Mouse (Mus musculus) heart, embryonic 10.5 days (tissue): ENCODE results near the gene Cd52. TPM values are rescaled to one million over a fixed set of nuclear protein-coding genes. Genes with fewer than 3 reads are reported as not detected.

Source experiments
- DNase-seq: peaks from one replicate; pipeline ENCODE4 v3.0.0-alpha.2; 2017; ENCODE audit warnings: low spot score
- H3K27ac ChIP-seq: fragments of 300-500 bp; sonication (generic); 2 replicates; pipeline ENCODE4 v1.5.1; 2016; ENCODE audit warnings: mild to moderate bottlenecking
- H3K27me3 ChIP-seq: fragments of 300-500 bp; sonication (generic); 2 replicates; pipeline ENCODE4 v1.6.1; 2016; ENCODE audit warnings: mild to moderate bottlenecking; ENCODE audit not compliant: poor library complexity, insufficient read depth, severe bottlenecking
- H3K36me3 ChIP-seq: fragments of 300-500 bp; sonication (generic); 2 replicates; pipeline ENCODE4 v1.6.1; 2016; ENCODE audit warnings: mild to moderate bottlenecking, moderate library complexity
- H3K4me1 ChIP-seq: fragments of 300-500 bp; sonication (generic); 2 replicates; pipeline ENCODE4 v1.6.1; 2016; ENCODE audit warnings: mild to moderate bottlenecking
- H3K4me3 ChIP-seq: fragments of 300-500 bp; sonication (generic); 2 replicates; pipeline ENCODE4 v1.5.1; 2016; ENCODE audit warnings: mild to moderate bottlenecking, moderate library complexity
- H3K9me3 ChIP-seq: fragments of 300-500 bp; sonication (generic); 2 replicates; pipeline ENCODE4 v1.6.1; 2016; ENCODE audit warnings: mild to moderate bottlenecking, moderate library complexity
- WGBS: fragments of 180-500 bp; shearing (Covaris S2); methylation state at CpG from one replicate; pipeline ENCODE4 v1.1.7; 2016; 5-methylcytosine and 5-hydroxymethylcytosine counted together
- polyA plus RNA-seq: library from polyadenylated mRNA; unstranded; fragments of >200 nt; fragmentation: Nextera tagmentation; extraction: Ambion mirVana; gene quantifications from 2 replicates; pipeline ENCODE4 v1.2.1, GENCODE M21; 2016

The Cd52 gene
- polyA plus RNA-seq, 1 experiment from 2014 or later: 4.2 TPM

DNA sequence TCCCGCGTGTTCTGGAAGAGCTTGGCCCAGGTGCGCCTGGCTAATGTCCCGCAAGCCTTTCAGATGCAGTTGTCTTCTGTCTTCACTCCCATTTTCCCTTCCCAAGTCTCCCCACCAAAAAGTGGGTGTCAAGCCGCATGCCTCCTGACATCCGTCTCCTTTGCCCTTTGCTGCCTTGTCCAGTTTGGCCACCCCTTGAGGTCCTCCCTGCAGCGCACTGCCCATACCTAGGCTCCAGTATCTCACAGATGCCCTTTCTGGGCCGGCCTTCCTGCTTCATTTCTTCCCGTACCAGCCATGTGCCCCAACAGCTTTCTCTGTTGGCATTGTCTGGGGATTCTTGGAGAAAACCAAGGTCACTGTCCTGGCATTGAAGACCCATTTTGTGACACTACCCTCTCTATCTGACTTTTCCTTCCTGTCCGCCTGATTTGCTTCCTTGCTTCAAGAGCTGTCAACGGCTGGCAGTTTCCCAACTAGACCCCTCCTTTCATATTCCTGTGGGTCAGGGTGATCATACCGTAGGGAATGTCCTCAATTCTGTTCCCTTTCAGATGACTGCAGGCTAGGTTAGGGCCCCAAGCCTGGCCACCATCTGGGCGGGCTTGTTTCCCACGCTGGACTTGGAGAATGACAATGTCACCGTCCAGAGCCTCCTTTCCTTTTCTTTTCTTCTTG is 30.6 kb upstream of the Cd52 start:
- Histone ChIP-seq H3K27me3 (no peaks in the 10 kb centered on the region), H3K4me1 (peaks cover 58% of the 10 kb centered on the region)

DNA sequence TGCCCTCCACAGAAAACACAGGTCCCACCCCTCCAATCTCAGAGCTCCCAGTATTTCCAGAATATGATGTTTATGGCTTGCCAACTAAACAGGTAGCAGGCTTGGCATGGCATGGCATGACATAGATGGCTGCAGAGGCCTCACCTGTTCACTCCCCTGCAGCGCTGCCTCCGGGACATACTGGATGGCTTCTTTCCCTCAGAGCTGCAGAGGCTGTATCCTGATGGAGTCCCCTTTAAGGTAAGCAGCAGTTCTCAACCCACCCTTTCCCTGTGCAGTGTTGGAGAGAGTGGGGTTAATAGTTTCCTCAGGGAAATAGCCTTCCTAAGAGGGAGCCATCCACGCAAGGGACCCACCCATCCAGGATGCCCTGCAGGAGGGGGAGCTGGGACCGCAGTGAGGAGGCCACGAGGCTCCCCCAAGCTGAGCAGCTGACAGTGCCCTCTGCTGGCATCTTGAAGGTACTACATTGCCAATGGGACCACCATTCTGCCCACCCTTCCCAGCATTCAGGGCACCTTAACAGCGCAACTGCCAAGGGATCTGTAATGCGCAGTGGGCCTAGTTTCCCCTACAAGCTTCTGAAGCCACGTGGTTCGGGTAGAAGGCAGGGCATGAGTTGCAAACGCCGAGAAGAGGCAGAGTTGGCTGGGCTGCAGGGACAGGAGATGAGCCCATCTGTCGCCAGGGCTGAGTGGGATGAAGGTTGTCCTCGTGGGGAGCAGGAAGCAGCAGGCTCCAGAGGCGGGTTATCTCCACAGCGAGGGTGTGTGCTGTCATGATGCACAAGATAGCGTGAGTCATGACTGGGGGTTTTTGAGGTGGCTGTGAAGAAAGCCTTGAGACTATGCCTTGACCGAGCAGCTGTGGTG is 29.0 kb upstream of the Cd52 start:
- 21% methylated on average over 17 of the region's 17 CpGs for WGBS
- DNase-seq: no peak
- Histone ChIP-seq H3K27me3 (no peaks in the 10 kb centered on the region), H3K9me3 (no peaks in the 10 kb centered on the region), H3K36me3 (peaks cover 11% of the 10 kb centered on the region; the same call in 1 of the 2 replicates), H3K4me1 (peaks cover 49% of the 10 kb centered on the region), H3K27ac (no peak overlapping the region), H3K4me3 (no peak overlapping the region)

More for the DNA sequence above, 30.6 kb upstream of the Cd52 start:
- DNase-seq: no peak
- WGBS: 84% methylated on average over 15 of the region's 15 CpGs
- Histone ChIP-seq H3K9me3 (no peaks in the 10 kb centered on the region), H3K4me3 (no peak overlapping the region), H3K36me3 (peaks cover 14% of the 10 kb centered on the region), H3K27ac (no peak overlapping the region)

GRCm38 (mm10) chr4:134123147-134123546 is 28.3 kb upstream of the Cd52 start:
- no peak for DNase-seq
- no peak overlapping the region for H3K4me3 ChIP-seq
- H3K9me3 ChIP-seq: no peaks in the 10 kb centered on the region
- peaks cover 11% of the 10 kb centered on the region; the same call in 1 of the 2 replicates for H3K36me3 ChIP-seq
- H3K27ac ChIP-seq: no peak overlapping the region
- no peaks in the 10 kb centered on the region for H3K27me3 ChIP-seq
- 92% methylated on average over 6 of the region's 6 CpGs for WGBS
- peaks cover 52% of the 10 kb centered on the region for H3K4me1 ChIP-seq

DNA sequence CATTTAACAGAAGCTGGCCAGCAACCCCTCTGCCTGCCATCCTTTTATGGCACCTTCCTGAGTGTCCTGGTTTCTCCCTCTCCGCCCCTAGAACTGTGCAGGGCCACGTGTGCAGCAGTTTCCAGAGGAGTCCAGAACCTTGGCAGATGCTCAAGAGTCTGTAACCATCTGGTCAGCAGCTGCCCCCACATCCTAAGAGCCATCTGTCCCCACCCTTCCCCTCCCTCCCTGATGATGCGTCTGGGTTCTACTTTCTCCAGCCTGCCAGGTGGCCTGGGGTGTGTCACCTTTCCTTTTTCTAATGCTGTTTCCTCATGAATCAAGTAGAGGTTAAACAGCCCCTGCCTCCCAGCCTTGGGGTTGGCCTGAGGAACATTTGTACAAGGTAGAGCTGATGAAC is 27.4 kb upstream of the Cd52 start:
- H3K9me3 ChIP-seq: no peaks in the 10 kb centered on the region
- no peak for DNase-seq
- WGBS: 60% methylated on average over 3 of the region's 3 CpGs
- peaks cover 11% of the 10 kb centered on the region; the same call in 1 of the 2 replicates for H3K36me3 ChIP-seq
- no peak overlapping the region for H3K27ac ChIP-seq
- H3K27me3 ChIP-seq: no peaks in the 10 kb centered on the region
- peaks cover 45% of the 10 kb centered on the region for H3K4me1 ChIP-seq
- no peak overlapping the region for H3K4me3 ChIP-seq

DNA sequence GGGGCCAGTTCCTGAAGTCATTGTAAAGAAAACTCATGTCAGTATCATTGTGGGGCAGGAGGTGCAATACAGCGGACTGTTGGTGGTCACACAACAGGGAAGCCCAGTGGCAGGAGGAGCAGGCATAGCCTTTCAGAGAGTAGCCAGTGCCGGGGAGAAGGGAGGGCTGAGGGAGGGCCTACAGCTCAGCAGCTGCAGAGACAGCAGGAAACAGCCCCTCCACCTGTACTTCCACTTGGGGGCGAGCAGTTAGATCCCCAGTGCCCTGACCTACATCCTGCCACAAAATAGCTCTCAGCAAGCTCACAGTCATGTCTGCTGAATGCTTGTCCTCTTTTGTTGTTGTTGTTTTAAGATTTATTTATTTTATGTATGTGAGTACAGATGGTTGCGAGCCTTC is 26.7 kb upstream of the Cd52 start:
- Histone ChIP-seq H3K9me3 (no peaks in the 10 kb centered on the region), H3K4me3 (no peak overlapping the region), H3K27ac (no peak overlapping the region), H3K27me3 (no peaks in the 10 kb centered on the region), H3K4me1 (peaks cover 38% of the 10 kb centered on the region), H3K36me3 (peaks cover 7% of the 10 kb centered on the region; the same call in 1 of the 2 replicates)
- 53% methylated on average over 4 of the region's 4 CpGs for WGBS
- DNase-seq: no peak

DNA sequence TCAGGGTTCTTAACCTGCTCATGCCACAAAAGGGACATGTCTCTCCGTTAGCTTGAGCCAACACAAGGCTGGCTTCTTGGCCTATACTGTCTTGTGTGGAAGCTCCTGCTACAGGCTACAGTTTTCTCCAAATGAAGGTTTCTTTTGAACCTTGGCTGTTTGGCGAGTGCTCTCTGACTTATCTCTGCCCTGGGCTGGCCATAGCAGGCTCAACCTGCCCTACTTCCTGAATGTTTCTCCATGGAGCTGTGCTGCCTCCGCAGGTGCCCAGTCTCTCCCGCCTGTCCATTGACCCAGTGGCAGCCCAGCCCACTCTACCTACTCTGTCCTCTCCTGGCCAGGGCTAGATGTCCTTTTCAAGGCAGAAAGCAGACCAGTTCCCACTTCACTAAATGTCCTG is 26.0 kb upstream of the Cd52 start:
- Histone ChIP-seq H3K4me1 (peaks cover 33% of the 10 kb centered on the region), H3K9me3 (no peaks in the 10 kb centered on the region), H3K27ac (no peak overlapping the region), H3K36me3 (peaks cover under 1% of the 10 kb centered on the region; the same call in 1 of the 2 replicates), H3K27me3 (no peaks in the 10 kb centered on the region), H3K4me3 (no peak overlapping the region)
- DNase-seq: no peak
- WGBS: 74% methylated on average over 4 of the region's 4 CpGs

- Histone ChIP-seq H3K9me3 (no peaks in the 10 kb centered on the region), H3K27ac (no peak overlapping the region), H3K4me1 (peaks cover 38% of the 10 kb centered on the region), H3K27me3 (no peaks in the 10 kb centered on the region), H3K36me3 (no peaks in the 10 kb centered on the region), H3K4me3 (no peak overlapping the region)
- 81% methylated on average over 6 of the region's 6 CpGs for WGBS
- DNase-seq: no peak
These were observed 25.4 kb upstream of the Cd52 start for GRCm38 (mm10) chr4:134120192-134120805.

DNA sequence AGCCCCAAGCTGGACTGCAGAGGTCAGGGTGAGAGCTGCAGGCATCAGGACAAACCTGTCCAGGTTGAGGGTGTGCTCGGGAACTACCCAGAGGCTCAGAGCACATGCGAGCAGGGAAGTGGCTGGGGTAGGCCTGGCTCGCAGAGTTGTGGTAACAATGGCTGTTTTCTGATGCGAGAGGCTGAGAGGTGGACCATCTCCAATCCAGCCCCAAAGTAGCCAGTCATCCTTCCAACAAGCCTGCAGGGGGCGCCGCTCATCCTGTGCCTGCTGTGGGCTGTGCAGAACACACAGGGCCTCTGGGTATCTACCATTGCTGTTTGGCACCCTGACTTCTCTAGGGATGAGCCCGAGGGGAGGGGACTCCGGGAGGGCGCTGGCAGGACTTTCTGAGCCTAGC is 24.8 kb upstream of the Cd52 start:
- H3K27me3 ChIP-seq: no peaks in the 10 kb centered on the region
- 62% methylated on average over 9 of the region's 9 CpGs for WGBS
- H3K4me3 ChIP-seq: no peak overlapping the region
- no peaks in the 10 kb centered on the region for H3K9me3 ChIP-seq
- H3K4me1 ChIP-seq: peaks cover 38% of the 10 kb centered on the region
- H3K36me3 ChIP-seq: no peaks in the 10 kb centered on the region
- no peak overlapping the region for H3K27ac ChIP-seq
- no peak for DNase-seq

DNA sequence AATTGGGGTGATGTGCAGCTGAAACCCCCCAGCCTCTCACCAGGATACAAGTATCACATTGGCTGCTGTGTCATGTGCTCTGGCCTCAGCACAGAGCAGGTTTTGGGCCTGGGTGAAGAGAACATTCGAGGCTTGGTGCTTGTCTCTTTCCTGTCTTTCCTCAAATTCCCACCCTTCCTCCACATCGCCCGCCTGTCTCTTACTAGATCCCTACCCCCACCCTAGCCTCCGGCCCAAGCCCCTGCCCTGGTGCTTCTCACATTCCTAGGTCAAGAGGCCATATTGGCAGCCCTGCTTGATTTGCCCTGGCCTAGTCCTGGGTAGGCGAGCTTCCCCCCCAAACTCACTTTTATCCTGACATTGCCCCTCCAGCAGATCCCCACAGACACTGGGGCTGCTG is 24.2 kb upstream of the Cd52 start:
- 63% methylated on average over 5 of the region's 5 CpGs for WGBS
- Histone ChIP-seq H3K36me3 (no peaks in the 10 kb centered on the region), H3K27ac (no peak overlapping the region), H3K9me3 (no peaks in the 10 kb centered on the region), H3K4me1 (peaks cover 34% of the 10 kb centered on the region), H3K4me3 (no peak overlapping the region), H3K27me3 (no peaks in the 10 kb centered on the region)
- DNase-seq: no peak

- Histone ChIP-seq H3K27ac (0 out of 2 replicates have a peak overlapping the region, but pooled peaks have one; percentile 42), H3K27me3 (no peaks in the 10 kb centered on the region), H3K4me3 (no peak overlapping the region), H3K36me3 (no peaks in the 10 kb centered on the region), H3K9me3 (no peaks in the 10 kb centered on the region), H3K4me1 (peaks cover 37% of the 10 kb centered on the region)
- DNase-seq: no peak
- 58% methylated on average over 14 of the region's 14 CpGs for WGBS
These were observed 23.4 kb upstream of the Cd52 start for GRCm38 (mm10) chr4:134118126-134118800.

GRCm38 (mm10) chr4:134117012-134117411 is 22.1 kb upstream of the Cd52 start:
- Histone ChIP-seq H3K27ac (no peak overlapping the region), H3K4me3 (no peak overlapping the region), H3K9me3 (no peaks in the 10 kb centered on the region), H3K27me3 (no peaks in the 10 kb centered on the region), H3K36me3 (no peaks in the 10 kb centered on the region), H3K4me1 (peaks cover 49% of the 10 kb centered on the region)
- no peak for DNase-seq
- WGBS: 72% methylated on average over 8 of the region's 8 CpGs

DNA sequence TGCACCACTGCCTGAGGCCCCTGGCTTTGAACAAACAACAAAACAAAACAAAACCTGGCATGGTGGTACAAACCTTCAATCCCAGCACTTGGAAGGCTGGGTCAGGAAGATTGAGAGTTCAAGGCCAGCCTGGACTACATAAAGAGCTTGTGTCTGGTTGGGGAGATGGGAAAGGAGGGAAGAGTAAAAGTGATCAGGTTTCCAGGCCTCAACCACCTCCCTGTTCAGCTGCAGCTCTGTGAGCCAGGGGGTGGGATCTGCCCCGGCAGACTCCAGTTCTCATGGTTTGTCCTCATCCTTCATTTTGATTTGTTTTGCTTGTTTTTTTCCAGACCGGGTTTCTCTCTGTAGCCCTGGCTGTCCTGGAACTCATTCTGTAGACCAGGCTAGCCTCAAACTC is 21.6 kb upstream of the Cd52 start:
- H3K36me3 ChIP-seq: no peaks in the 10 kb centered on the region
- no peak for DNase-seq
- no peaks in the 10 kb centered on the region for H3K27me3 ChIP-seq
- H3K4me1 ChIP-seq: peaks cover 52% of the 10 kb centered on the region
- WGBS: 82% methylated on average over 2 of the region's 2 CpGs
- no peak overlapping the region for H3K4me3 ChIP-seq
- no peak overlapping the region for H3K27ac ChIP-seq
- H3K9me3 ChIP-seq: no peaks in the 10 kb centered on the region
